Mouse (Mus musculus): ENCODE data around the gene Fam117a.

The Fam117a gene

DNA sequence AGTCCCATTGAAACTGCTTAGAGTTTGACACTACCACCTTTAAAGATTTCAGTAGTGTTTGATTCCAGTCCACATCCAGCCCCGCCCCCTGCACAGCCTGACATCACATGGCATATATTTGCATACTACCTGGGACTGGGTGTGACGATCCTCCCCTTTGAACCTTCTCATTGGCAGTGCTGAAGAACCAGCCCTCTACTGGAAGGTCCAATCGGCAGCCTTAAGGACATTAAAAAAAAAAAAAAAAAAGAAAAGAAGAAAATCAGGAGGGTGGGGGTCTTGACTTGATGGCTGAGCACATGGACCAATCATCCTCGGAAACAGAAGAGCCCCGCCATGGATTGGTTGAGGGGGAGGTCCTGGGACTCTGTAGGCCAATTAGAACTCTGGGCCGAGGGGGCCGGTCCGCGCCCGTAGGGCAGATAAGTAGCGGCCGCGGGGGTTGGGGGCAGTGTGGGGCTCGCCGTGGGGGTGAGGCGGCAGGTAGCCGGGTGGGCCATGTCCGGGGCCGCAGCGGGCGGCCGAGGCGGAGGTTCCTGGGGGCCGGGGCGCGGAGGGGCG is at the start of gene Fam117a:
Gene Fam117a (plus strand): TSS at position 451 of the 561 bp plus-strand sequence.
- DNase-seq (ENCODE audit: low read depth) = peak; percentile 99

- peak; percentile 75 for DNase-seq (ENCODE audit: low read depth)
These were observed 44.8 kb upstream of the Fam117a start for GRCm38 (mm10) chr11:95291998-95292397.

- peak; percentile 68 for DNase-seq (ENCODE audit: low read depth)
These were observed 43.7 kb upstream of the Fam117a start for GRCm38 (mm10) chr11:95293017-95293624.

GRCm38 (mm10) chr11:95295736-95296135 is 41.1 kb upstream of the Fam117a start:
- no peak for DNase-seq (ENCODE audit: low read depth)

GRCm38 (mm10) chr11:95298146-95298545 is 38.7 kb upstream of the Fam117a start:
- peak; percentile 82 for DNase-seq (ENCODE audit: low read depth)

DNA sequence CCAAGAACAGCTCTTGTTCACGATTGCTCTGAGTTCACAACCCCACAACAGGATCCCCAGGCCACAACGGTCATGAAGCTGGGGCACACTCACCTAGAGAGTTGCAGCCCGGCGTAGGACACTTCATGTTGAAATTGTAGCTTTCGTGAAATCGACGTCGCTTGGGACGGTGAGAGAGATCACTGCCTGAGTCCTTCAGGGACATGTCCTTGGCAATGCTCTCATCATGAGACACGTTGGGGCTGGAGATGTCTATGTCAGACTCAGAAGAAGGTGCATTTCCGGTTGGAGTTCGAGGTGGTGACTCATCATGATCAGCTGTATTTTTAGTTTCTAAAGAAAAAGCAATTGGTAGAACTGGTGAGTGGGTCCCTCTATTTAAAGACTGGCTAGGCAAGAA is 36.9 kb upstream of the Fam117a start:
- peak; percentile 71 for DNase-seq (ENCODE audit: low read depth)

DNA sequence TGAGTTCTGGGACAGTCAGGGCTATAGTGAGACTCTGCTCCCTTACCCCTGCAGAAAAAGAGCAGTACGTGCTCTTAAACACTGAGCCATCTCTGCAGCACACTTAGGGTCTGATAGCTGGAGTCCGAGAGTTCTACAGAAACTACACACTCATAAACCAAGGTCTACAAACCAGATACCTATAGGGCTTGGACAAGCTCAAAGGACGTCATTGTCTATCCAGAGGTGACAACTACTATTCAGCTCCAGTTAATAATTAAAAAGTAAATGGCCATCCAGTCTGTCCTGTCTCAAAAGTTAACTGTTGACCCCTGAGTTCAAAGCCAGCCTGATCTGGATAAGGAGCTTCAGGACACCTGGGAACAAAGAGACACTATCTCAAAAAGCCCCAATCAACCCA is 35.0 kb upstream of the Fam117a start:
- no peak for DNase-seq (ENCODE audit: low read depth)

DNA sequence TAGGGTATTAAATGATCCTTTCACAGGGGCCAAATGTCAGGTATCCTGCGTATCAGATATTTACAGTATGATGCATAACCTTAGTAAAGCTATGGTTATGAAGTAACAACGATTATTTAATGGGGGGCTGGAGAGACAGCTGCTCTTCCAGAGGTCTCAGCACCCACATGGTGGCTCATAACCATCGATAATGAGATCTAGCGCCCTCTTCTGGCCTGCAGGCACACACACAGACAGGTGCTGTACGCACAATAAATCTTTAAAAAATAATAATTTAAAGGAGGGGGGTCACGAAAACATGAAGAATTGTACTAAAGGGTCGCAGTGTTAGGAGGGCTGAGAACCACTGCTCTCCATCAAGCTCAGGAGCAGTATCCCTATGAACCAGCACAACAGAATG is 31.2 kb upstream of the Fam117a start:
- DNase-seq (ENCODE audit: low read depth) = peak; percentile 36

GRCm38 (mm10) chr11:95307526-95307925 is 29.3 kb upstream of the Fam117a start:
- DNase-seq (ENCODE audit: low read depth) = no peak

DNA sequence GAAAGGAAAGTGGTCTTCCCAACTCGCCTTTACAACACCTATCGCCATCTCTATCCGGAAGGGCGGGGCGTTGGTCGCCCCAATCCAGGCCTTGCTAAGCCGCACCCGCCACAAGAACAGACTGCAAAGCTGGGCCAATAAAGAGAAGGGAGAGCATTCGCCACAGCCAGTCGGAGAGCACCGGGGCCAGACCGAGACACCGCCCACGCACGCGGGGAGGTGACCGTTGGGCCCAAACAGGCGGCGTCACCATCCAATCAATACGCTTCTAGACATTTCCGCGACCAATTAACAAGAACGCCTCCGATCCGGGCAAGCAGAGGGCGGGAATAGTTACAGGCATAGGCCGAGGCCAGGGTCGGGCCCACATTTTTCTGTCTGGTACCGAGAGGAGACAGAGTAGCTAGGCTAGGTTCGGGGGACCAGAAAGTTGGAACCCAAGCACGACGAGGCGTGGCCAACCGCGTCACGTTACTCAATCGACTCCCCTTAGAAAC is 27.3 kb upstream of the Fam117a start:
- DNase-seq (ENCODE audit: low read depth) = peak; percentile 99

GRCm38 (mm10) chr11:95310007-95310647 is 26.7 kb upstream of the Fam117a start, which contains the start of gene Kat7:
Gene Kat7 (minus strand): TSS chr11:95310246.
- DNase-seq (ENCODE audit: low read depth) = peak; percentile 100

DNA sequence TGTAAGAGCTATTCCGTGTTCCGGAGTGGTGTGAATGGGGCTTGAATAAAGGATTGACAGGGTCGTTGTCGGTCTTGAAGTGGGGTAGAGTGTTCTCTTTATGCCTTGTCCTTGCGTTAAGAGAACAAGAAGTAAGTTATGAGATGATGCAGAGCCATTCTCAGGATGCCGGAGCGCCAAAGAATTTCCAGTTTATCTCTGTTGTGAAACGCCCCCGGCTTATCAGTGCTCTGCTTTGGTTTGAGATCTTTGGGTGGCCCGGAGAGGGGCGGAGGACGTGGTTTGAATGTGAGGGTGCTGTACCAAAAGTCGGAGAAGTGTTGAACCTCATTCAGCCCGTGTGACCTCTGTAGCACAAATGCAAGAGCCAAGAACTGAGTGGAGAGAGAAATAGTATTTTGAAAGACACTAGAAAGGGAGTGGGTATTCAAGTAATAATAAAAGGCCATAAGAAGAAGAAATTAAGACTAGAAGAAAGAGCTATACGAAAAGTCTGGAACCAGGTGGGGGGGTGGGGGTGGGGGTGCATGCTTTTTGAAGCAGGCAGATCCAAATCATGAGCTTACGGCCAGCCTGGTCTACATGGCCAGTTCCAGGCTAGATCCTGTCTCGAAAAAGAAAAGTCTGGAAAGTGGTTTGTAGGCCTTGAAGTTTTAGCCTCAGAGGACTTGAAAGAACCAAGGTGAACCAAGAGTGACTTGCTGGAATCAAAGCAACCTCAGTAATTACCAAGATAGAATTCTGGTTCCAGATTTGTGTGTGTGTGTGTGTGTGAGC is 26.0 kb upstream of the Fam117a start:
- DNase-seq (ENCODE audit: low read depth) = no peak

DNA sequence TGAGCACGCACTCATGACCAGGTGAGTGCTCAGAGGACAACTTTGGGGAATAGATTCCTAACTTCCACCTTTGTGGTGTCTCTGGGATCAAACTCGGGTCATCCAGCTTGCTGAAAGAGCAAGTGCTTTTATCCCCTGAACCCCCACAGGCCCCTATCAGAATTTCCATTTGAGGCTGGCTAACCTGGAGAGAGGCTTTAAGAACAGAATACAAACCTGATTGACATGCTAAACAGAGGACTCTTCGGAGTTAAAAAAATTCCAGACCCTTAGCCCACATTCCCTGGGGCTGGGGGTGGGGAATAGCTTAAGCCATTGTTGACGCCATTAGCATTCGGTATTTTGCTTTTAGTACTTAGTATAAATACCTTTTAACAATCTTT is 25.4 kb upstream of the Fam117a start:
- no peak for DNase-seq (ENCODE audit: low read depth)

- peak; percentile 33 for DNase-seq (ENCODE audit: low read depth)
These were observed 21.4 kb upstream of the Fam117a start for GRCm38 (mm10) chr11:95315215-95315955.

DNA sequence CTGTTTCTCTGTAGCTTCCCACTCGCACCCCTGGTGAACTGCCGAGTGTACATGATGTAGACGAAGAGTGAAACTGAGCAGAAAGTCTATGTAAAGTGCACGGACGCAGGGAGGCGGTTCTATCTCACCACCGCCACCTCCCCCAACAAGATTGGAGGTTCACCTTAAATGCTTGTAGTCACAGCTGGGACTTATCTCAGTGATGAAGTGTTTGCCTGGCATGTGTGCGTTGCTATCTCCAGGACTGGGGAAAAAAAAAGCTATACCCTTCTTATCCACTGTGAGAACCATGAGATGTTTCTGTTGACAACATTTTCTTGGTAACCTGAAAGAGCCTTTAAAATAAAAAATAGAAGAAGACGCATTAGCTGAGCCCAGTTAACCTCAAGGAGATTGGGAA is 18.7 kb upstream of the Fam117a start:
- no peak for DNase-seq (ENCODE audit: low read depth)

DNA sequence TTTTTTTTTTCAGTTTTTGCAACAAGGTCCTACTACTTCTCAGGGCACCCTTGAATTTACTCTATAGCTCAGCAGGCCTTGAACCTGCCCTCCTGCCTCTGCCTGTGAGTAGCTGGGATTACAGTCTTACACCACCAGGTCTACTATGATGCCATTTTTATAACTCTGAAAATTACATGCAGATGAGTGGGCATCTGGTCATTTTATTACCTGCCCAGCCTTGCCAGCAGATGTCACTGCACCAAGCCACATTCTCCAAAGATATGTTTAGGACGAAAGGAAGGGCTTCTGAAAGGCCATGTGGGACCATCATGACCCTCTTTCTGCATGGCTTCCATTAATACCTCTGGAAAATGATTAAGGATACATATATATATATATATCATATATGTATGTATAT is 17.3 kb upstream of the Fam117a start:
- peak; percentile 71 for DNase-seq (ENCODE audit: low read depth)

GRCm38 (mm10) chr11:95320010-95320409 is 16.8 kb upstream of the Fam117a start:
- DNase-seq (ENCODE audit: low read depth) = no peak

DNA sequence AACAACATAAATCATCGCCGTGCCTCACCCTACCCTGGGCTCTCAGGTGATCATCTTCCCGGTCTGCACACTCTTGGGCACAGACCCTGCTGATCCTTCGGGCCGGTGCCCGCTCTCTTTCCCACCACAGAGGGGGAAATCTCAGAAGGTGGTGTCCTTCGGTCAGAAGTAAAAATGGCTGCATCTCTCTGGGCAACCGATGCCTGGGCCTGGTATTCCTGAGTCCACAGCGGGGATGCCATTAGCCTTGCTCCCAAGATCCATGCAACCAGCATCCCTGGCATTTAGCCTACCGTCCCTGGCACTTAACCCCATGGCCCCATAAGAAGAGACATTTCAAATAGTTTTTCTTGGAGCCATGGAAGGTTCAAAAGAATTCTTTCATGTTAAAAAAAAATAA is 12.6 kb upstream of the Fam117a start:
- DNase-seq (ENCODE audit: low read depth) = no peak

GRCm38 (mm10) chr11:95325832-95326231 is 11.0 kb upstream of the Fam117a start:
- no peak for DNase-seq (ENCODE audit: low read depth)

- no peak for DNase-seq (ENCODE audit: low read depth)
These were observed 10.6 kb upstream of the Fam117a start for GRCm38 (mm10) chr11:95326243-95326642.

- DNase-seq (ENCODE audit: low read depth) = no peak
These were observed 8.2 kb upstream of the Fam117a start for GRCm38 (mm10) chr11:95328629-95329028.

GRCm38 (mm10) chr11:95330662-95331061 is 6.2 kb upstream of the Fam117a start:
- DNase-seq (ENCODE audit: low read depth) = peak; percentile 88
